Mouse (Mus musculus) thymus, adult 2 months (tissue): ENCODE measurements at regions not wholly inside any gene's neighbourhood (a gene's known extent, or its start where the extent isn't known, plus 50 kb on each side); places are given as distances from the start of the nearest gene placed in this dataset.

Experiments
- DNase-seq: peaks from one replicate; pipeline ENCODE4 v3.0.0; 2021
- H3K27ac ChIP-seq: fragments of 200-500 bp; 2 replicates; pipeline ENCODE4 v1.5.1; 2012; ENCODE audit warnings: low read length, control low read depth; ENCODE audit not compliant: control insufficient read depth, insufficient read depth
- H3K27me3 ChIP-seq: fragments of 200-500 bp; 2 replicates; pipeline ENCODE4 v1.6.1; 2012; ENCODE audit warnings: mild to moderate bottlenecking, low read length, moderate library complexity, mixed read lengths; ENCODE audit not compliant: control insufficient read depth, insufficient read depth
- H3K36me3 ChIP-seq: fragments of 200-500 bp; 2 replicates; pipeline ENCODE4 v1.6.1; 2012; ENCODE audit warnings: mild to moderate bottlenecking, low read length, moderate library complexity; ENCODE audit not compliant: control insufficient read depth, insufficient read depth
- H3K4me1 ChIP-seq: fragments of 200-500 bp; replicated peaks from 2 replicates; pipeline ENCODE4 v1.6.1; 2012; ENCODE audit warnings: low read length; ENCODE audit not compliant: control insufficient read depth, insufficient read depth
- H3K4me3 ChIP-seq: fragments of 200-500 bp; 2 replicates; pipeline ENCODE4 v1.5.1; 2012; ENCODE audit warnings: mild to moderate bottlenecking, low read length, control low read depth, moderate library complexity; ENCODE audit not compliant: control insufficient read depth, insufficient read depth
- CTCF ChIP-seq: fragments of 200-500 bp; IDR thresholded peaks from 2 replicates; pipeline ENCODE4 v1.5.1; 2012; ENCODE audit warnings: mild to moderate bottlenecking, control low read depth, low read length, moderate library complexity, borderline replicate concordance; ENCODE audit not compliant: control insufficient read depth, poor library complexity, insufficient read depth; ENCODE audit errors: extremely low read depth
- POLR2A ChIP-seq: fragments of 200-500 bp; IDR thresholded peaks from 2 replicates; pipeline ENCODE4 v1.6.1; 2012; ENCODE audit warnings: mild to moderate bottlenecking, low read length, control low read depth, moderate library complexity; ENCODE audit not compliant: control insufficient read depth, poor library complexity, insufficient read depth; ENCODE audit errors: extremely low read depth
- WGBS: fragments of 180-500 bp; shearing (Covaris S2); methylation state at CpG from one replicate; pipeline ENCODE4 v1.1.7; 2018; 5-methylcytosine and 5-hydroxymethylcytosine counted together

GRCm38 (mm10) chr4:142865593-142865992 lies 347.2 kb downstream of the Prdm2 start:
- Histone ChIP-seq H3K27me3 (no peaks in the 10 kb centered on the region), H3K27ac (no peak overlapping the region), H3K36me3 (no peaks in the 10 kb centered on the region), H3K4me3 (no peak overlapping the region), H3K4me1 (no peaks in the 10 kb centered on the region)
- DNase-seq, result no peak
- WGBS, result 92% methylated on average over 2 of the region's 2 CpGs
- TF ChIP-seq CTCF (no peak), POLR2A (no peak)

GRCm38 (mm10) chr4:142863939-142864338 lies 348.9 kb downstream of the Prdm2 start:
- TF ChIP-seq CTCF (no peak), POLR2A (no peak)
- no peak for DNase-seq
- WGBS, result 84% methylated on average over 5 of the region's 5 CpGs
- no peaks in the 10 kb centered on the region for H3K27me3 ChIP-seq
- no peaks in the 10 kb centered on the region for H3K36me3 ChIP-seq
- H3K4me3 ChIP-seq, result no peak overlapping the region
- no peak overlapping the region for H3K27ac ChIP-seq
- no peaks in the 10 kb centered on the region for H3K4me1 ChIP-seq

GRCm38 (mm10) chr4:142860441-142860840 lies 352.4 kb downstream of the Prdm2 start:
- TF ChIP-seq POLR2A (no peak), CTCF (no peak)
- H3K36me3 ChIP-seq, result no peaks in the 10 kb centered on the region
- no peak for DNase-seq
- WGBS, result 82% methylated on average over 3 of the region's 3 CpGs
- no peaks in the 10 kb centered on the region for H3K4me1 ChIP-seq
- no peak overlapping the region for H3K27ac ChIP-seq
- no peaks in the 10 kb centered on the region for H3K27me3 ChIP-seq
- H3K4me3 ChIP-seq, result no peak overlapping the region

GRCm38 (mm10) chr4:142856626-142857025 lies 356.2 kb downstream of the Prdm2 start:
- no peak overlapping the region for H3K27ac ChIP-seq
- 76% methylated on average over 6 of the region's 6 CpGs for WGBS
- no peak overlapping the region for H3K4me3 ChIP-seq
- no peaks in the 10 kb centered on the region for H3K27me3 ChIP-seq
- TF ChIP-seq POLR2A (no peak), CTCF (no peak)
- DNase-seq, result no peak
- no peaks in the 10 kb centered on the region for H3K36me3 ChIP-seq
- no peaks in the 10 kb centered on the region for H3K4me1 ChIP-seq

- 95% methylated on average over 6 of the region's 6 CpGs for WGBS
These were observed 357.2 kb downstream of the Prdm2 start for GRCm38 (mm10) chr4:142855635-142856034.

GRCm38 (mm10) chr4:142853924-142854323 lies 358.9 kb downstream of the Prdm2 start:
- Histone ChIP-seq H3K27ac (no peak overlapping the region), H3K4me3 (no peak overlapping the region), H3K27me3 (no peaks in the 10 kb centered on the region), H3K36me3 (no peaks in the 10 kb centered on the region), H3K4me1 (no peaks in the 10 kb centered on the region)
- TF ChIP-seq CTCF (no peak), POLR2A (no peak)
- DNase-seq, result no peak
- 96% methylated on average over 15 of the region's 15 CpGs for WGBS

More at GRCm38 (mm10) chr4:142855635-142856034, 357.2 kb downstream of the Prdm2 start:
- DNase-seq, result no peak
- TF ChIP-seq POLR2A, result no peak
- TF ChIP-seq CTCF, result no peak
- no peak overlapping the region for H3K4me3 ChIP-seq
- H3K4me1 ChIP-seq, result no peaks in the 10 kb centered on the region
- no peak overlapping the region for H3K27ac ChIP-seq
- no peaks in the 10 kb centered on the region for H3K36me3 ChIP-seq
- H3K27me3 ChIP-seq, result no peaks in the 10 kb centered on the region

- Histone ChIP-seq H3K27ac (no peak overlapping the region), H3K36me3 (no peaks in the 10 kb centered on the region), H3K4me3 (no peak overlapping the region), H3K27me3 (no peaks in the 10 kb centered on the region), H3K4me1 (no peaks in the 10 kb centered on the region)
- no peak for DNase-seq
- 66% methylated on average over 6 of the region's 6 CpGs for WGBS
- TF ChIP-seq POLR2A, result no peak
- no peak for TF ChIP-seq CTCF
These were observed 367.6 kb downstream of the Prdm2 start for GRCm38 (mm10) chr4:142845066-142845696.
